In the genomic region with DNA sequence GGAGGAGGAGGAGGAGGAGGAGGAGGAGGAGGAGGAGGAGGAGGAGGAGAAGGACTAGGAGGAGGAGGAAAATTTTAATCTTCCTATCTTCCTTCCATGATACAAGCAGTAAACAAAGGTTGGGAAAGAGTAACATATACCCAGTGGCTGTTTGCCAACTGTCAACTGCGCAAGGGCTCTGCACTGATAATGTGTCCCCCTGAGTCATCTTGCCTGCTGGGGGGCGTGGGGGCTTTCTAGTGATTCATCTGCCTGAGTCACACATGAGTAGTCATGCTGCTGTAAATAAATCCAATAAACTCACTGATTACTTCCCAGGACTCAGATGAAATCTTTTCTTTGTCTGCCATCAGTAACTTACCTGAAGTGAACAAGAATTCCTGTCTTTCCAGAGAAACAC, we compare ENCODE assay signal across 10 mouse cellular contexts.
DNase-seq lines count a peak whose midpoint lies in the region; ATAC-seq lines count a peak whose summit lies in the region.
"Had no signal": no experiment of that assay in that cellular context is flagged by ENCODE, and none has a peak within 500 bp of the region (broad histone marks: within the 10 kb centered on the region; RNA-seq: fewer than 3 reads in every experiment).

No protein-coding gene starts in this region.

- intact Hi-C loops in left cerebral cortex, postnatal 4 days (cut with DNase I): no loop called here

- ATAC-seq in CD4-positive, CD25-positive, alpha-beta regulatory T cell, adult 4 months: no peak
- ATAC-seq in cerebellum, adult (ENCODE audit: insufficient number of reproducible peaks, low FRiP score, low TSS enrichment): no peak
- ATAC-seq in megakaryocyte-erythroid progenitor cell, adult 5-6 weeks (replicated peaks; ENCODE audit: low FRiP score, low TSS enrichment, poor library complexity, severe bottlenecking): no peak
- ATAC-seq: intestine, postnatal 0 days had no signal

- peak; percentile 1 for DNase-seq in 416B (ENCODE audit: low read depth)
- peak; percentile 18 for DNase-seq in MN1 (ENCODE audit: low spot score)
- DNase-seq in adrenal gland, postnatal 25 days: peak; percentile 59
- DNase-seq in left cerebral cortex, postnatal 4 days: peak; percentile 0
- DNase-seq: cerebellum, adult 9-11 months; kidney, postnatal 25 days had no signal

Comparison
In these comparisons a context has a peak if more than half of its experiments do, and no peak if none do; other contexts are left out.
1. DNase-seq: peak in every context shown above with its lines; median percentile 59 in adrenal gland, postnatal 25 days; 18 in MN1; 1 in 416B; 0 in left cerebral cortex, postnatal 4 days.